Mouse (Mus musculus): Measurements from ENCODE around the gene Pgp. TPM values are rescaled to one million over a fixed set of nuclear protein-coding genes. Genes with fewer than 3 reads are reported as not detected.

The Pgp gene
- polyA plus RNA-seq, 1 experiment from 2014 or later: 57.4 TPM

DNA sequence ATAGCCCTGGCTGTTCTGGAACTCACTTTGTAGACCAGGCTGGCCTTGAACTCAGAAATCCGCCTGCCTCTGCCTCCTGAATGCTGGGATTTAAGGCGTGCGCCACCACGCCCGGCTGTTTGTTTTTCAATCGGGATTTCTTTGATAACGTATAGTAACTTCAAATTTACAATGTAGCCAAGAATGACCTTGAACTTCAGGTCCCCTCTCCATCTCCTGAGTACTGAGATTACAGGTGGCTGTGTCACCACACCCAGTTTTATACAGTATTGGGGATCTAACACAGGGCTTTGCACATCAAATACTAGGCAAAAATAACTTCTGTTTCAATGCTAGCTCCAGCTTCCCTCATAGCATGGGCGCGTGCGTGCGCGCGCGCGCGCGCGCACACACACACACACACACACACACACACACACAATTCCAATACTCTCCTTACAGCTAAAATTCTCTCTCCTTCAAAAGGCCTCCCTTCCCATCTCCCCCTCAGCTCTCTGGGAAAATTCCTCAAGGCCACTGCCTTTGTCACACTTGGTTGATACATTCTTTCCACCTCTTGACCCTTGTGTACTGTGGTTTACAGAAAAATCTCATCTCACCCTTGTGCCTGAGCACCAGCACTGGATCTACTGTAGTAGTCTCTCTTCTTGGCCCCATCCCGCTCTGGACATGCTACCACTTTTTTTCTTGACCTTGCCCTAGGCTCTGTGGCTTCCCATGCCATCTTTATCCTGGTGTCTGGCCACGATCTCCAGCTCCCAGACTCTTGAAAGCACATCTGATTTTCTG, 11.0 kb downstream of the Pgp start:
- DNase-seq (ENCODE audit: low spot score): no peak

DNA sequence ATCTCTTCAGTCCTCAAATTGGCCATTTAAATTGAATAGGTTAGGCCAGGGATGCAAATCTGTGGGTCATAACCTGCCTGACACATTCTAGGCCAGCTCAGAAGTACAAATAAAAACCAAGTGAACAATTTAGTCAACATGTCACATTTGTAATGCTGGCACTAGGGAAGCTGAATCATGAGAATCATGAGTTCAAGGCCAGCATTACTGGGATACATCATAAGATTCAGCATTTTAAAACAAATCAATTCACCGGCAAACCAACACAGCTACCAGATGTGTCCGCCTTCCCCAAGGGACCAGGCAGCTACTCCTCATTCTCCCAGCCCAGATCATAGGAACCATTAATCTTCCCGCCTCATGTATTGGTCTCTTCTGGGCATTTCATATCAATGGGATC, 13.3 kb downstream of the Pgp start:
- no peak for DNase-seq (ENCODE audit: low spot score)

DNA sequence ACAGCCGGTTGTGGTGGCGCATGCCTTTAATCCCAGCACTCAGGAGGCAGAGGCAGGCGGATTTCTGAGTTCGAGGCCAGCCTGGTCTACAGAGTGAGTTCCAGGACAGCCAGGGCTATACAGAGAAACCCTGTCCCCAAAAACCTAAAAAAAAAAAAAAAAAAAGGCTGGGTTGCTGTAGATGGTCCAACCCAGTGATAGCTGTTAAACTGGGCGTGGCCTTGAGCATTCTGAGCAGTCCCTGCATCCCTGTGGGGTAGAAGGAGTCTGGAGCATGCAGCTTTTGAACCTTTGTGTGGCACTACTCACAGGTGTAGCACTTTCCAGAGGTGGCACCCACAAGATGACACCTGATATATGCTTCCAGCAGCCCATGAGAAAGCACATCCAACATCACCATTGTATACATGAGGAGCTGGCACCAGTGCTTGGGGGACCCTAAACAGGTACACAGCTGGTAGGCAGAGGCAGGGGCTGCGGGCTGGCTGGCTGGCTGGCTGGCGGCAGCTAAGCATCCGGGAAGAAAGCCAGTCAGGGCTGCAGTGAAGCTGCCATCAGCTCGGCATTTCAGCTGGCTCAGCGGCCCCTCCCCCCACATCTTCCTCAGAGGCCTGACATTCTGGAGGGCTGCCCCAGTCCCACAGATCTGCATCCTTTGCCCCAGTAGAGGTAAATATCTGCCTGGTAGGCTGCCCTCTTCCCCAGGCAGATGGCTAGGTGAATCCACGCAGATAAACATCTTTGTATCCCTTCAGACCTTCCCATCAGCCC, 15.1 kb downstream of the Pgp start:
- peak; percentile 35 for DNase-seq (ENCODE audit: low spot score)

DNA sequence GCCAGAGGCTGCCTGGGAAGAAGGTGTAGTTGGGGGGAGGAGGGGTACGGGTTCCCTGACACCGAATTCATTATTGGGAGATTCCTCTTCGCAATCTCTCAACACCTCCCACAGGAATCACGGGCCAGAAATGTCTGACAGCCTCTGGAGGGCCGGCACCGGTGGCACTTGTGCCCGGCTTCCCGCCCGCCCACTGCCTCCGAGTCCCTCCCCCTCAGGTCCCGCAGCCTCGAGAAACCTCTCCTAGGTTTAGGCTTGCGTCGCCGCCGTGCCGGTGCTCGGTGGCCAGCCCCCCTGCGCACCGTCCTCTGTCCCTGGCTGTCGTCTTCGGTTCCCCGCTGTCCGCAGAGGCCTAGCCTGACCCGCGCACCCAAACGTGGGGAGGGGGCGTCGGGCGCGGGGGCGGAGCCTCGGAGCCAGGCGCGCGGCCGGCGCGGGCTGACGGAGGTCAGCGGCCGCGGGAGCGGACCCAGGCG, 18.0 kb downstream of the Pgp start, which contains the start of gene Caskin1:
Caskin1 (plus strand) TSS at position 416 of the 476 bp plus-strand sequence.
- DNase-seq (ENCODE audit: low spot score): no peak

DNA sequence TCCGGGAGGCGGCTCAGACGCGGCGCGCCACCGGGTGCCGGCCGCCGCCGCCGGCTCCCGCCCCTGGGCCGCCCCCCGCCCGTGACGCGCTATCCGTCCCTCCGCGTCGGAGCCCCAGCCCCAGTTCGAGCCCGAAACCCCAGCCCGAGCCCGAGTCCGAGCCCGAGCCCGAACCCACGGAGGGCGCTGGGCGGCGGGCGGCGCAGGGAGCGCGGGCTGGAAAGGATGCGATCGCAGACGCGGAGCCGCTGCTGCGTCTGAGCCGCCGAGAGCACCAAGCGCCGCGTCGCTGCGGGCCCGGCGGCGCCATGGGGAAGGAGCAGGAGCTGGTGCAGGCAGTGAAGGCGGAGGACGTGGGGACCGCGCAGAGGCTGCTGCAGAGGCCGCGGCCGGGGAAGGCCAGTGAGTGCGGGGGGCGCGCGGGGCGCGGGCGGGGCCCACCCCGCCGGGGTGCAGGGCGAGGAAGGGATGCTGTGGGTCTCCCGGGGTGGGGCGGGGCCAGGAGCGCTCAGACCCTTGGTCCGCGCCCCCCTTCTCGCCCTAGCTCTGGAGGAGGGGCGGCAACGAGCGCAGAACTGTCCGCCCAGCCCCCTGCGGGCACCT, 18.6 kb downstream of the Pgp start:
- DNase-seq (ENCODE audit: low spot score): peak; percentile 33

DNA sequence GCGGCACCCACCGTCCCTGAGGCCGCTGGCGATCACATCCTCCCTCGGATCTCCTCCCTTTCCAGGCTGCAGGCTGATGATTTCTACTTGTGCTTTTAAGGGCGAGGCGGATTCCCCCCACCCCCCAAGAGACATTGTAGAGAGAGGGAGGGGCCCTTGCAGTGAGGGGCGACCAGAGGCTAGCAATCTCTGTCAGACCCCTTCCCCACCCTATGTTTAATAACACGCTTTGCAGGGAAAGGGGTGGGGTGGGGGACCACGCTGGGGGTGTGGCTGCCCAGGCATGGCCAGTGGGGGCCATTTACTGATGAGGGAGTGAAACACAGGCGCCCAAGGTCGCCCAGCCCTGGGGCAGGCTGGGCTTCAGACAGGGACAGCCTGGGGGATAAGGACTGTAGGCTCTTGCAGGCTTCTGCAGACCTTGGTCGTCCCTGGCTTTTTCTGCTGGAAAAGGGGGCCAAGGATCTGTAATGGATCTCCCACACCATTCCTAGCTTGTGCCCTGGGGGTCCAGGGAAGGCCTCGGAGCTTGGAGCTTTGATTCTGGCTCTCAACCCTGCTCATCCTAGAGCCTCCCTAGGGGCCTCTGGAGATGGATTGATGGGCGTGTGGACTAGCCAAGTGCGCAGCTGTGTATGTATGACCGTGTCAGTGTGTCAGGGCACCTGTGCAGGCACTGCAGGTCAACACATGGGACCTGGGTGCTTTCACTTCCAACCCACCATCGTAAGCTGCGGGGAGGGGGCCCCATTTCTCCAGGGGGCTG, 19.3 kb downstream of the Pgp start:
- DNase-seq (ENCODE audit: low spot score): no peak

DNA sequence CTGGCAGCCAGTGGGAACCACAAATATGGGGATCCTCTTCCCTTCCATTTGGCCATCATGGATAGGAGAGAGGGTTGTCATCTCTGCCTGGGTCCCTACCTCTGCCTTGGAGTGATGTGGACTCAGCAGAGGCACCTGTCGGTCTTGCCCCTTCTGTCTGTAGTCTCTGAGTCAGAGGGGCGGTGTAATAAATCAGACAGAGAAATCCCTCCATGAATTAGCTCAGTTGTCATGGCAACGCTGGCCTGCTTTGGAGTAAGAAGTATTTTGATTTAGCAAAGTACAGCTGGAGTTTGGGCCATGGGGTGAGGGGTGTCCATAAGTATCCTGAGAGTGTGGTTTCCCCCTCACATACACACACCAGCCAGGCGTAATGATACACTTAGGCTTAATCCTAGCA, 20.2 kb downstream of the Pgp start:
- no peak for DNase-seq (ENCODE audit: low spot score)

DNA sequence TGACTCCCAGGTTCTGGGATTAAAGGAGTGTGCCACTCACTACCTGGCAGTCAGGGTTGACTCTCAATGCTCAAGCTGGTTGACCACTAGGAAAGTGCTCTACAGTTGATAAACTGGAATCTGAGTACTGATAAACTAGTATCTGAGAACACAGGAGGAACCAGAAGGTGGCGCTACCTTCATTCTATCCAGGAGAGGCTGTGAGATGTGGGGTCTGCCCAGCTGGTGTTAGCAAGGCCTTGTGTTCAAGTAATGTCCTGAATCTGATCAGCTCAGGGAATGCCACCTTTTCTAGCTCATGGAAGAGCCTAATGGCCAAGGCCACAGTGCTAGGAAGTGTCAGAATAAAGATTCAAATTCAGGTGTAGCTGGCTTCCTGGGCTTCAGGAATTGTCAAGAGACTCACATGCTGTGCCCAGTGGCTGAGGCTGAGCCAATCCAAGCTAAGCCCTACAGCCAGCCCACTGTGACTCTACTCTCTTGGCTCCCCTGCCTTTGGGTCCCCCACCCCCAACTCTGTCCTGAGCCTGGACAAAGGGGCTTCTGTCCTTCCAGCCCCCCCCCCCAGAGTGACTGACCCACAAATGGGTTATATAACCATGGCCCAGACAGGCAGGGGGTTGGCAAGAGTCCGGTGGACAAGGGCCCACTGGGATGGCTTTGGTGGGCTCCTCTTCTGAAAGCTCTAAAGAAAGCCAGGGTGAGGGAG, 24.6 kb downstream of the Pgp start:
- peak; percentile 55 for DNase-seq (ENCODE audit: low spot score)

DNA sequence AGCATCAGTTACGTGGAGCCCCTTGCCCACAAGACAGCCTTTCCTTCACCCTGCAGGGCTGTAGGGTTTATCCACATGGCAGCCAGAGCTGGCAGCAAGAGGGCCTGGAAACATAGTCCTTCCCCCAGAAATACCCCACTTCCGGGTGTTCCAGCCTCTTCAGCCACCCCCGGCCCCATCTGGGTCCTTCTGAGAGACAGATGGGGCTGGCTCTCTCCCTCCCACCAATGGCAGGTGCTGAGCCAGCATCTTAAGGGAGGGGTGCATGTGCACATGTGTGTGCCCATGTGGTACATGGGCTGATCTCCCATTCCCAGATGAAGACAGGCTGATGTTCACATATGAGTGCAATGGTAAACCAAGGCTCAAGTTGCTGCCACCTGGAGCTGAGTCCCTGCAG, 25.3 kb downstream of the Pgp start:
- no peak for DNase-seq (ENCODE audit: low spot score)

DNA sequence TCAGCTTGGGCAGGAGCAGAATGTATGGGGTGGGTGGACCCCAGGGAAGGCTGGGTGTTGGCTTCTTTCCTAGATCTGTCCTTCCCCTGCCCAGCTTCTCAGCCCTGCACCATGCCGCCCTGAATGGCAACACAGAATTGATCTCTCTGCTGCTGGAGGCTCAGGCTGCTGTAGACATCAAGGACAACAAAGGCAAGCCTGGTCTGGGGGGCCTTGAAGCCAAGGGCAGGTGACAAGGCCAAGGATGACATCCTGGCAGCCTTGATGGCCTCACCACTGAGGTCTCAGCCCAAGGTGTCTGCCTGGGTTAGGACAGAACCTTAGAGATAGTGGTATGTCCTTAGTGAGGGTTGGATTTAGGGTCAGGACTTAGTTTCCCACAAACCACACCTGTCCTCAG, 25.8 kb downstream of the Pgp start:
- no peak for DNase-seq (ENCODE audit: low spot score)

DNA sequence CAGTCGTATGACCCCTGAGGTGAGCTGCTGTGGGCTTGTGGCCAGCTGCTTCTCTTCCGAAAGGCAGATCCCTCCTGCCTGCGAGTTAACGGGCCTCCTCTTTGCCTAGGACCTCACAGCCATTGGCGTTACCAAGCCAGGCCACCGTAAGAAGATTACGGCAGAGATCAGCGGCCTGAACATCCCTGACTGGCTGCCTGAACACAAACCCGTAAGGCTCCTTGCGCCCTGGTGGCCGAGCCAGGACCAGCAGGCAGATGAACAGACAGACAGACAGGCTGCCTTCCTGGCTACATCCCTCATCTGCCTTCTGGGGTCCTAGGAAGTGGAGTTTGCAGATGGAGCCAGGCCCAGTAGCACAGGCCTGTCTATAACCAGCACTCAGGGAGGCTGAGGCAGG, 32.0 kb downstream of the Pgp start:
- DNase-seq (ENCODE audit: low spot score): no peak

DNA sequence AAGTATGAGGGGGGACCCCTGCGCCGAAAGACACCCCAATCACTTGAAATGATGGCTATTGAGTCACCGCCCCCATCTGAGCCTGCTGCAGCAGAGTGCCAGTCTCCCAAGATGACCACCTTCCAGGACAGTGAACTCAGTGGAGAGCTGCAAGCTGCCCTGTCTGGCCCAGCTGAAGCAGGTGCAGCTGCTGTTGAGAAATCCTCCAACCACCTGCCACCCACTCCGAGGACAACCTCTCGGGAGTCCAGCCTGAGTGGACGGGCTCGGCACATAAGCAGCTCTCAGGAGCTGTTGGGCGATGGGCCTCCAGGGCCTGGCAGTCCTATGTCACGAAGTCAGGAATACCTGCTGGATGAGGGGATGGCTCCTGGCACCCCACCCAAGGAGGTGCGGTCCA, 33.9 kb downstream of the Pgp start:
- no peak for DNase-seq (ENCODE audit: low spot score)

DNA sequence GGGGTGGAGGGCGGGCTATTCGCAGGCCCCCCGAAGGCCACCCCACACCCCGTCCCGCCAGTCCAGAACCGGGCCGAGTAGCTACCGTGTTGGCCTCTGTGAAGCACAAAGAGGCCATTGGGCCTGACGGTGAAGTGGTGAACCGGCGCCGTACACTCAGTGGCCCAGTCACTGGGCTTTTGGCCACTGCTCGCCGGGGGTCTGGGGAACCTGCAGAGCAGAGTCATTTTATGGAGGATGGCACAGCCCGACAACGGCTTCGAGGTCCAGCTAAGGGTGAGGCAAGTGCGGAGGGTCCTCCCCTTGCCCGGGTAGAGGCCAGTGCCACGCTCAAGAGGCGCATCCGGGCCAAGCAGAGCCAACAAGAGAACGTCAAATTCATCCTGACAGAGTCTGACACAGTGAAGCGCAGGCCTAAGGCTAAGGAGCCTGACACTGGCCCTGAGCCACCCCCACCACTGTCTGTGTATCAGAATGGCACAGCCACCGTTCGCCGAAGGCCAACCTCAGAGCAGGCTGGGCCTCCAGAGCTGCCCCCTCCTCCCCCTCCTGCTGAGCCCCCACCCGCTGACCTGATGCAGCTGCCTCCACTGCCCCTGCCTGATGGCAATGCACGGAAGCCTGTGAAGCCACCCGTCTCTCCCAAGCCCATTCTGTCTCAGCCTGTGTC, 35.2 kb downstream of the Pgp start:
- DNase-seq (ENCODE audit: low spot score): no peak

DNA sequence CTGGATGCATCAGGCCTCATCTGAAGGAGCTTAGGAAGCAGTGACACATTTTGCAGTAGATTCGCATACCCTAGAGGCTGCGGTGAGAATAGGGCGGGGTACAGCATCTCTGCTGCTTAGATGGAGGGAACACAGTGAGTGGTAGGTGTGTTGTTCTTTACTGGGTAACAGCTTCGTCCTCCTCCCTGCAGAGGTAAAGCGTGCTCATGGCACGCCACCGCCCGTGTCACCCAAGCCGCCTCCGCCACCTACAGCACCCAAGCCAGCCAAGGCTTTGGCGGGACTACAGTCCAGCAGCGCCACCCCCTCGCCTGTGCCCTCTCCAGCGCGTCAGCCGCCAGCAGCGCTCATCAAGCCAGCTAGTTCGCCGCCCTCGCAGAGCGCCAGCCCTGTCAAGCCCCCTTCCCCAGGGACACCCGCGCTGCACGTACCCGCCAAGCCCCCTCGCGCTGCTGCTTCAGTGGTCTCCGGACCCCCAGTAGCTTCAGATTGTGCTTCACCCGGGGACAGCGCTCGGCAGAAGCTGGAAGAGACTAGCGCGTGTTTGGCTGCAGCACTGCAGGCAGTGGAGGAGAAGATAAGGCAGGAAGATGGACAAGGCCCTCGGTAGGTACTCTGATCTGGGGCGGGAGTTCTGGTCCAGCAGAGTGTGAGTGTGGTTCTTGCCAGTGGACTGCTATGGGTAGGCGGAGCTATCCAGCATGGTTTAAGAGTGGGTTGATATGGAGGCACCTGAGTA, 36.3 kb downstream of the Pgp start:
- no peak for DNase-seq (ENCODE audit: low spot score)

DNA sequence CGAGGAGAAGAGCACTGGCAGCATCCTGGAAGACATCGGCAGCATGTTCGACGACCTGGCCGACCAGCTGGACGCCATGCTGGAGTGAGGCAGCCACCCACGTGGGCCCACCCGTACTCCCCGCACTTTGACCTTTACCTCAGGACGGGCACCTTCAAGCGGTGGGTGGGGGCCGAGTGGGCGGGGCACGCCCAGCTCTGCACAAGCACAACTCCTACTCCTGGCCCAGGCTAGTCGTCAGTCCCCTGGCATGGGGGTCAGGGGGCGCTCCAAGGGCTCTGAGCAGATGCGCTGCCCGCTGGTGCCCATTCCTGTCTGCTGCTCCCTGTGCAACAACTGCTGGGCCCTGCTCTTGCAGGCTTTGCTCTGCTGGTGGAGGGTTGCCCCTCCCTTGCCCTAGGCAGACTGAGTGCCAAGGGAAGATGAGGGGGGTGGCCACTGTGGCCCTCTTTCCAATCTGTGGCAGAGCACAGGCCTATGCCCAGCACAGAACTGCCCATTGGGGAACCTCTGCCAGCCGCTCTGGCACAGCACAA, 37.0 kb downstream of the Pgp start:
- DNase-seq (ENCODE audit: low spot score): no peak

DNA sequence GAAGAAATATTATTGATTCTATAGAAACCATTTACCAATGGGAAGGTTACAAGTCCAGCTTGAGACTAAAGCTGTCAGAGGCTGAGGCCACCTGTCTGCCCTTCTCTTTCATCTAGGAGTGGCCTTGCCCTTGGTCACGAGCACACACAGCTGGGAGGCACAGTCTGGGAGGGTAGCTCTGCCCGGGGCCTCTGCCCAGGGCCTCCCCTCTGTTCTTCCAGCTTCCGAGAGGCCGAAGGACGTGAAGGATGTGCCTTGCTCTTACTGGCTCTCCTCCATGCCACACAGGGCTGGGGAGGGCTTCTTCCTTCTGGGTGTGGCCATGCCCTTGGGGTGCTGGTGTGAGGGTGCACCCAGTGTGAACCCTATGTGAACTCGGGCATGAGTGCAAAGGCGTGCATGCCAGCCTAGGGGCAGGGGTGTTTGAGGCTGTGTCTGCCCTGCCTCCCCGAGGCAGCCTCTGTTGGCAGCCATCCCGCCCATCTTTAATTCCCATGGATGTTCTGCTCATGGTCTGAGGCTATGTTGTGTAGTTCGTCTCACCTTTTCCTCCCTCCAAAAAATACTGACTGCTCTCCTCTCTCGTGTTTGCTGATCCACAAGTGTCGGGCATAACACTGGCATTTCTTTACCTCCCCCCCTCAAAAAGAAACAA, 37.7 kb downstream of the Pgp start:
- no peak for DNase-seq (ENCODE audit: low spot score)

DNA sequence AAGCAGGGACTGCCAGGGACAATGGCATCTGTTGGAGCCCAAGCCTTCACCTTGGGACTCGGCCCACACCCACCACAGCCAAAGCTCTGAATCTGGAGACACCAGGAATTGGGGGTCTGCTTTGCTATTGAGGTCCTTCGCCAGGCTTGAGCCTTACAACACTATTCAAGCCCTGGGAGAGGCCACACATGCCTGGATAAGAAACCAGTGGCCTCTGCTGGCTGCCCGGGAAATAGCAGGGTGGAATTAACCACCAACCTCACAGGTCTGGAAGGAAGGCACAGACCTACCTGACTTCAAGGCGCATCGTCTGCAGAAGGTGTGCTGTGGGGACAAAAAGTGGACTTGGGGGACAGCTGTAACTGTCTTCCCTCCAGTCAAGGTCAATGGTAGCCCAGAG, 43.4 kb downstream of the Pgp start:
- peak; percentile 15 for DNase-seq (ENCODE audit: low spot score)

All from thymus, postnatal 0 days (tissue).